Mouse (Mus musculus) neural tube, embryonic 11.5 days (tissue): ENCODE measurements around the gene Ldlrad3. TPM values are rescaled to one million over a fixed set of nuclear protein-coding genes. Genes with fewer than 3 reads are reported as not detected.

ENCODE experiments used
- ATAC-seq: fragments of 200-750 bp; cut with Nextera tagmentation; 2 replicates; pipeline ENCODE4 v1.8.0; 2017; ENCODE audit warnings: moderate number of reproducible peaks, mild to moderate bottlenecking, moderate TSS enrichment, moderate library complexity; ENCODE audit not compliant: insufficient read depth, low FRiP score, low TSS enrichment
- DNase-seq: peaks from one replicate; pipeline ENCODE4 v3.0.0-alpha.2; 2015; ENCODE audit warnings: low spot score
- H3K27ac ChIP-seq: fragments of 300-500 bp; sonication (generic); 2 replicates; pipeline ENCODE4 v1.5.1; 2014; ENCODE audit warnings: low read depth, mild to moderate bottlenecking, low read length
- H3K27me3 ChIP-seq: fragments of 300-500 bp; sonication (generic); 2 replicates; pipeline ENCODE4 v1.6.1; 2014; ENCODE audit warnings: mild to moderate bottlenecking, low read length, mixed read lengths; ENCODE audit not compliant: control insufficient read depth, insufficient read depth
- H3K36me3 ChIP-seq: fragments of 300-500 bp; sonication (generic); 2 replicates; pipeline ENCODE4 v1.6.1; 2014; ENCODE audit warnings: mild to moderate bottlenecking, low read length, moderate library complexity, mixed read lengths; ENCODE audit not compliant: control insufficient read depth, insufficient read depth
- H3K4me1 ChIP-seq: fragments of 300-500 bp; sonication (generic); 2 replicates; pipeline ENCODE4 v1.6.1; 2014; ENCODE audit warnings: low read length, mixed read lengths; ENCODE audit not compliant: control insufficient read depth, insufficient read depth
- H3K4me2 ChIP-seq: fragments of 300-500 bp; sonication (generic); 2 replicates; pipeline ENCODE4 v1.6.1; 2014; ENCODE audit warnings: low read depth, mild to moderate bottlenecking, moderate library complexity
- H3K4me3 ChIP-seq: fragments of 300-500 bp; sonication (generic); 2 replicates; pipeline ENCODE4 v1.5.1; 2014; ENCODE audit warnings: low read depth, low read length
- H3K9ac ChIP-seq: fragments of 300-500 bp; sonication (generic); 2 replicates; pipeline ENCODE4 v1.6.1; 2014; ENCODE audit warnings: mild to moderate bottlenecking, low read length
- H3K9me3 ChIP-seq: fragments of 300-500 bp; sonication (generic); 2 replicates; pipeline ENCODE4 v1.6.1; 2016; ENCODE audit warnings: low read length; ENCODE audit not compliant: control insufficient read depth
- WGBS: fragments of 180-500 bp; shearing (Covaris S2); extraction: QIAGEN DNeasy Blood & Tissue Kit; methylation state at CpG from one replicate; pipeline ENCODE4 v1.1.7; 2014; 5-methylcytosine and 5-hydroxymethylcytosine counted together
- polyA plus RNA-seq: library from polyadenylated mRNA; unstranded; fragments of >200 nt; fragmentation: Nextera tagmentation; extraction: Ambion mirVana; gene quantifications from 2 replicates; pipeline ENCODE4 v1.2.1, GENCODE M21; 2014

Ldlrad3 gene
- polyA plus RNA-seq, 1 experiment from 2014 or later, result 64.9 TPM

DNA sequence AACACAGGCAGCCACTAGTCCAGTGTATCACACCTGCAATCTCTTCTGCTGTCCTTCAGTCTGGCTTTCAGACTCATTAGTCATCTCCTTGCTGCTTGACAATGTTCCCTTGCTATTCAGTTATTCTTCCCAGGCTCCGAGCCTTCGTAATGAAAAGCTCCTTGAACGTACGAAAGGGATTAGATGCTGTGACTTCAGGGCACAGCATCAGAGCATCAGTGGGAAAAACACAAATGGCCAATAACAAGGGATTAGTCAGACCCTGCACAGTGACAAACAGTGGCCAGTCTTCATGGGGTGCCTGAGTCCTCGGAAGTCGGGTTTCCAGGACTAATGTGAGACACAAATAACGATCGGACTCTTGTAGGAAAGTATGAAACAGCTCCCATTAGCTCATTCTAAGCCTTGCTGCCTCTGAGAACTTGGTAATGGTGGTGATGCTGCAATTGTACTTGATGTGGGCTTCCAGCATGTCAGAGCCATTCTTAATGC lies 205.7 kb downstream of the Ldlrad3 start:
- no peak overlapping the region for H3K27ac ChIP-seq

DNA sequence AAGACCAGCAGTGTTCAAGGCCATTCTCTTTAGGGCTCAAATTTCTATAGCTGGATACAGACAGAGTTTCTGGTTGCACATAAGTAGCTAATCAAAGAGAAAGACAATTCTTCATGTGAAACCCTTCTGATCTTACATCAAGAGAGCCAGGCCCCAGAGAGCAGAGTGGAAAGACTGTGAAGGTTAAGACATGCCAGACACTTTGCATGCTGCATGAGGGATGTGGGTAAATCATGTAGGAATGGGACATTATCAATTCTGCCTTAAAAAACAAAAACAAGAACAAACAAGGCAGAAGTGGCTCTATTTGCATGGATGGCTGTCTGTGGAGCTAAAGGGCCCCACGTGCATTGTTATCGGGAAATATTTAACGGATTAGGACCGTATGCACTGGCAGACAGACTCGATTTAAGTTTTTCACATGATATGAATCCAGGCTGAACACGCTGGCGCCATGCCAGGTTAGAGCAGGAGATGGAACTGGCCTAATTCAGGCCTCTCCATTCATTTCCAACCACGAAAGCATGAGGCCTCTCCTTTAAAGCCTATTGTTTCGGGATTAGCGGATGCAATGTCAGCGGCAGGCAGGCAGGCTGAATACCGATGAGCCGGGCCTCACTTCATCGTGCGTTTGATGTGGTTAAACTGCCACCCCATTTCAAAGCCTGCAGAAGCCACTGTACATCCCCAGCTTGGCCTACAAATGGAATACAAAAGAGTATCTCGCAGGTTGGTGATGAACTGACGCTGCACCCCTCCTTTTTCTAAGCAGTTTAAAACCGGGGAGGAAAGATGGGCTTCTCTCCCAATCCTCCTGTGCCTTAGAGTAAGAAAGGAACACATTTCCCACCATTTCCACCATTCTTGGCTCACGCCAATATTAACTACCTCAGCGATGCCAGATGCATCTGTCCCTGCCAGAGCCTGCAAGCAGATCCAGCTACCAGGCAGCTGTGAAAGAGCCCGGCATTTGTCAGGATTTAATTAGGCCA lies 207.4 kb downstream of the Ldlrad3 start:
- 21% methylated on average over 21 of the region's 21 CpGs for WGBS
- no peak overlapping the region for H3K4me2 ChIP-seq

More for the DNA sequence above, 205.7 kb downstream of the Ldlrad3 start:
- Histone ChIP-seq H3K9ac (no peak overlapping the region), H3K36me3 (no peaks in the 10 kb centered on the region), H3K4me3 (no peak overlapping the region), H3K4me1 (peaks cover 23% of the 10 kb centered on the region), H3K27me3 (no peaks in the 10 kb centered on the region), H3K9me3 (no peaks in the 10 kb centered on the region), H3K4me2 (no peak overlapping the region)
- DNase-seq (no peak), ATAC-seq (no peak)
- WGBS, result 86% methylated on average over 8 of the region's 8 CpGs

DNA sequence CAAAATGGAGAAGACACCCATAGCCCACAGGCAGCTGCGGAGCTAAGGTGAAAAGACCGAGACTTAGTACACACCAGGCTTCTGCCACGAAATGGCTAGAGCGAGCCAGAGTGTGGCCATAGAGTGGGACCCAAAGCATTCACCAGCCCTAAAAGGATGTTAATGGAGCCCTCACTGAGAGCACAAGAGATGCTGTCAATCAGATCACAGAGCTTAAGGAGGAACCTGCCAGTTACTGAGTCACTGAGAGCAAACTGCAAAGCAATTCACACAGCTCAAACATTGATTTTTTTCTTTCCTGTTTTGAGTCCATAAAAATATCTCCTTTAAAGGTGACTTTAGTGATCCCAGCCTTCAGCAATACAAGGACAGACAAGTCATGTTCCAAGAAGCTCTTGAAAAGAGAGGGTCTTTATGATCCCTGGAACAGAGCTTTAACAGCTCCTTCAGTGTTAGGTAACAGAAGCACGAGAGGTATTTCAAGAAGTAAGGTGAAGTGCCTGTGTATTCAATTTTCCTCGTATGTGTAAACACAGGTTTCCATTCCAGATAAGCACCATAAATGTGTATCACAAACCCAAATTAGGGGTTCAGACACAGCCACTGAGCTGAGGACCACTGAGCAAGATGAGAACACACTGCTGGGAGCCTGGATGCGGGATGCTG lies 209.7 kb downstream of the Ldlrad3 start:
- H3K4me2 ChIP-seq, result no peak overlapping the region
- no peaks in the 10 kb centered on the region for H3K27me3 ChIP-seq
- 80% methylated on average over 7 of the region's 7 CpGs for WGBS
- no peak overlapping the region for H3K4me3 ChIP-seq
- H3K9me3 ChIP-seq, result no peaks in the 10 kb centered on the region
- peaks cover 14% of the 10 kb centered on the region for H3K4me1 ChIP-seq
- H3K9ac ChIP-seq, result no peak overlapping the region
- no peak overlapping the region for H3K27ac ChIP-seq
- ATAC-seq, result no peak
- DNase-seq, result no peak
- H3K36me3 ChIP-seq, result no peaks in the 10 kb centered on the region

More for the DNA sequence above, 207.4 kb downstream of the Ldlrad3 start:
- H3K4me3 ChIP-seq, result no peak overlapping the region
- ATAC-seq (peak; percentile 80), DNase-seq (peak; percentile 79)
- H3K9ac ChIP-seq, result peak overlapping the region; percentile 15
- peak overlapping the region; percentile 85 for H3K27ac ChIP-seq
- H3K36me3 ChIP-seq, result no peaks in the 10 kb centered on the region
- H3K9me3 ChIP-seq, result no peaks in the 10 kb centered on the region
- peaks cover 23% of the 10 kb centered on the region for H3K4me1 ChIP-seq
- no peaks in the 10 kb centered on the region for H3K27me3 ChIP-seq

DNA sequence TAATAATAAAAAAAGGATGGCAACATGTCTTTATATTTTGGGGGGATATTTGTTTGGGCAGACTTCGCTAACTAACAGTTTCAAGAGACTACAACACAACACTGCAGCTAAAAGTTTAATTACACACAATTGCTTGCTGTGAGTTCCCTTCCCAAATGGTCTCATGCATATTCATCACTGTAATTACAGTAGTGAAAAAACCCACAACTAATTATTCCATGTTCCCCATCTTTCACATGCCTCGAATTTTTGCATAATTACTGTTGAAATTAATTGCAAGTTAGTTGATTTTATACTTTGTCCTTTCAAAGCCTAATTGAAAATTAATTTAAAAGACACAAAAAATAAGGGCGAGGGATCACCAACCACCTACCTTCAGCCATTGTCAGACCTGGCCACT lies 212.4 kb downstream of the Ldlrad3 start:
- no peaks in the 10 kb centered on the region for H3K36me3 ChIP-seq
- H3K4me2 ChIP-seq, result no peak overlapping the region
- no peaks in the 10 kb centered on the region for H3K9me3 ChIP-seq
- DNase-seq, result no peak
- peaks cover 7% of the 10 kb centered on the region for H3K4me1 ChIP-seq
- no peak overlapping the region for H3K9ac ChIP-seq
- no peak for ATAC-seq
- no peak overlapping the region for H3K4me3 ChIP-seq
- 92% methylated on average over 3 of the region's 3 CpGs for WGBS
- H3K27me3 ChIP-seq, result no peaks in the 10 kb centered on the region
- no peak overlapping the region for H3K27ac ChIP-seq

DNA sequence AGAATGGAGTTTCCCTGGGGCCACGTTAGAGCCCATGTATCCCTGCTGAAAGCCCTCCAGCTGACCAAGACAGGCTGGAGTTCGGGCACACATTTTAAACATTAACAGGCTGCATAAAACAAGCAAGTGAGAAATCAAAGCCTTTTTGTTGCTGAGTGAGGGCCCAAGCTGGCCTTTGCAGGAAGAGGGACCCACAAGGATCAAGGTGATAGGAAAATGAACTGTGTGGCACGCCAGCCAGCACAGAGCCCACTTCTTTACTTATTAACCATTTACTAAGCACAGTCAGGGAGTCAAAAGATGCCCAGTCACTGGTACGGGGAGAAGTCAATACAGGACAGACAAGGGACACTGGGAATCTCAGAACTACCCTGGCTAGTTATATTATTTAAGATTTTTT lies 218.6 kb downstream of the Ldlrad3 start:
- Histone ChIP-seq H3K4me3 (no peak overlapping the region), H3K27me3 (no peaks in the 10 kb centered on the region), H3K9me3 (no peaks in the 10 kb centered on the region), H3K4me2 (no peak overlapping the region), H3K27ac (0 out of 2 replicates have a peak overlapping the region, but pooled peaks have one; percentile 49), H3K36me3 (no peaks in the 10 kb centered on the region), H3K4me1 (peaks cover 13% of the 10 kb centered on the region), H3K9ac (no peak overlapping the region)
- no peak for ATAC-seq
- no peak for DNase-seq
- 18% methylated on average over 4 of the region's 4 CpGs for WGBS

DNA sequence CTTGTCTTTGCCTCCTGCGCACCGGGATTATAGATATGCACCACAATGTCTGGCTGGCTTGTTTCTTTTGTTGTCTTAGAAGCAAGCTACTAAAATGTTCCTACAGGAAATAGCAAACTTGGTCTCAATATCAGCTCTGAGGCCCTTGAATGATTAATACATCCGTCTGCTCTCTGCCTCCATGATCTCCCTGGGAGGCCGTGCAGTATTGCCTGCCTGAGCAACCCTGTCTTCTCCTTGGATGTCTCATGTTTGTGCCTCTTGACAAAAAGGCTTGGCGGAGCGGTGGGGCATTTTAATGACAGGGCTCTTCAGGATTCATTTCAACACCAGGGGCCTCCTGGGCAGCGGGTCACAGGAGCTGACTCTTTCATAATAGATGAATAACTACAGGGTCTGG lies 219.0 kb downstream of the Ldlrad3 start:
- WGBS, result 44% methylated on average over 7 of the region's 7 CpGs
- H3K4me2 ChIP-seq, result no peak overlapping the region
- H3K36me3 ChIP-seq, result no peaks in the 10 kb centered on the region
- H3K4me3 ChIP-seq, result no peak overlapping the region
- peaks cover 13% of the 10 kb centered on the region for H3K4me1 ChIP-seq
- peak; percentile 31 for DNase-seq
- no peak overlapping the region for H3K9ac ChIP-seq
- H3K27ac ChIP-seq, result 0 out of 2 replicates have a peak overlapping the region, but pooled peaks have one; percentile 49
- no peaks in the 10 kb centered on the region for H3K27me3 ChIP-seq
- ATAC-seq, result no peak
- H3K9me3 ChIP-seq, result no peaks in the 10 kb centered on the region

DNA sequence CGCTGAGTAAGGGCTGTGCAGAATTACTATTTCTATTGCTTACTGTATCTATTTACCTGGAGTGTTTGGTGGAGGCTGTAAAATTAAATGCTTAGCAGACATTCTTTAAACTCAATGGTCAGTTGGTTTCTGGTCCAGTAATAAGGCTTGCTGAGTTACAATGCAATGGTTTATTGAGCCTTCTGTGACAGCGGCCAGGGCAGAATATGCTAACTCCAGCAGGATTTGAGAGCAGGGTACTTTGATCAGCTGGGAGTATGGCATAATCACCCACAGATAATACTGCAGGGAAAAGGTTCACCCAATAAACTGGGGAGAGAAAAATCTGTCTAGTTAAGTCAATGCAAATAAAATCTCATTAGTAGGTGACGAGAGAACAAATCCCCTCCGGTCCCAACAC lies 220.2 kb downstream of the Ldlrad3 start:
- Histone ChIP-seq H3K4me3 (no peak overlapping the region), H3K27ac (no peak overlapping the region), H3K36me3 (no peaks in the 10 kb centered on the region), H3K9me3 (no peaks in the 10 kb centered on the region), H3K4me2 (no peak overlapping the region), H3K4me1 (peaks cover 16% of the 10 kb centered on the region), H3K9ac (no peak overlapping the region), H3K27me3 (no peaks in the 10 kb centered on the region)
- WGBS, result 66% methylated on average over 4 of the region's 4 CpGs
- no peak for ATAC-seq
- DNase-seq, result no peak

DNA sequence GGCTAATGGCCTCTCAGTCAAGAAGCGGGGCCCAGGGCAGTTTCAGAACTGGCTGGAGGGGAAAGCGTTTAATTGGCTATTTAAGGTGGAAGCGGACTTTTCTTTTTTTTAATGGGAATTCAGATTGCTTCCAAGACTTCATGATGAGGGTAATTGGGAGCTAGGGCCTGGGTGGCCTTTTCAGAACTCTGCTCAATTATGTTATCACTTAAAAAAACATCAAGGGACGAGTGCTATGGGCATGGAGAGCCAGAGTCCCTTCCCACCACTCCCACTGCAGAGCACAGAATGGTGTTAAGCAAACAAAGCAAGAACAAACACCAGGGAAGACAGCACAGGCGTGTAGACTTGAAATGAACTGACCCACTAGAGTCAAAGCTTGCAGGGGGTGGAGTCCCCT lies 220.7 kb downstream of the Ldlrad3 start:
- H3K36me3 ChIP-seq, result no peaks in the 10 kb centered on the region
- no peaks in the 10 kb centered on the region for H3K9me3 ChIP-seq
- ATAC-seq, result no peak
- H3K27ac ChIP-seq, result no peak overlapping the region
- H3K27me3 ChIP-seq, result no peaks in the 10 kb centered on the region
- DNase-seq, result no peak
- no peak overlapping the region for H3K9ac ChIP-seq
- H3K4me2 ChIP-seq, result no peak overlapping the region
- no peak overlapping the region for H3K4me3 ChIP-seq
- peaks cover 17% of the 10 kb centered on the region for H3K4me1 ChIP-seq
- 34% methylated on average over 5 of the region's 5 CpGs for WGBS
